Mouse (Mus musculus) C2C12 (cell line): ENCODE measurements around the gene Pkdrej. TPM values are rescaled to one million over a fixed set of nuclear protein-coding genes. Genes with fewer than 3 reads are reported as not detected.
"Not testable (repeated sequence)": the region's sequence is repeated elsewhere in the genome, so short reads cannot be mapped to it uniquely, and the experiment has no call there.

Source experiments
- H3K27me3 ChIP-seq: one replicate; pipeline ENCODE4 v1.6.1; 2011; ENCODE audit not compliant: control insufficient read depth, insufficient read depth, insufficient read length
- H3K36me3 ChIP-seq: one replicate; pipeline ENCODE4 v1.6.1; 2011; ENCODE audit not compliant: control insufficient read depth, insufficient read depth
- H3K4me3 ChIP-seq: one replicate; pipeline ENCODE4 v1.5.1; 2011; ENCODE audit warnings: mild to moderate bottlenecking, control low read depth; ENCODE audit not compliant: poor library complexity, insufficient read depth, severe bottlenecking
- H3K79me2 ChIP-seq: one replicate; pipeline ENCODE4 v1.6.1; 2011; ENCODE audit not compliant: control insufficient read depth, insufficient read depth
- H3K79me3 ChIP-seq: one replicate; pipeline ENCODE4 v1.6.1; 2011; ENCODE audit warnings: low read depth, control low read depth
- H3ac ChIP-seq: one replicate; pipeline ENCODE3; 2011; ENCODE audit warnings: low read depth; ENCODE audit not compliant: control insufficient read depth, insufficient read length
- CEBPB ChIP-seq: IDR thresholded peaks from one replicate; pipeline ENCODE4 v1.6.1; 2011; ENCODE audit warnings: low read depth, mild to moderate bottlenecking, control low read depth, moderate library complexity
- CTCF ChIP-seq: IDR thresholded peaks from one replicate; pipeline ENCODE4 v1.5.1; 2011; ENCODE audit not compliant: control insufficient read depth, insufficient read depth, insufficient read length
- FOSL1 ChIP-seq: IDR thresholded peaks from one replicate; pipeline ENCODE4 v1.8.0; 2011; ENCODE audit warnings: mild to moderate bottlenecking, low read length; ENCODE audit not compliant: poor library complexity, insufficient read depth, severe bottlenecking
- MAX ChIP-seq: IDR thresholded peaks from one replicate; pipeline ENCODE4 v1.6.1; 2011; ENCODE audit warnings: mild to moderate bottlenecking, control low read depth
- MYOD1 ChIP-seq: IDR thresholded peaks from one replicate; pipeline ENCODE4 v1.6.1; 2011; ENCODE audit warnings: low read depth; ENCODE audit not compliant: control insufficient read depth, insufficient read length
- MYOG ChIP-seq: IDR thresholded peaks from one replicate; pipeline ENCODE4 v1.6.1; 2011; ENCODE audit not compliant: control insufficient read depth, insufficient read length; ENCODE audit errors: extremely low read depth
- USF1 ChIP-seq: IDR thresholded peaks from one replicate; pipeline ENCODE4 v1.6.1; 2011; ENCODE audit warnings: low read depth, mild to moderate bottlenecking, control low read depth, moderate library complexity
- polyA plus RNA-seq: library from polyadenylated mRNA; unstranded; fragments of >200 nt; fragmentation: generic; extraction: Trizol; gene quantifications from one replicate; pipeline ENCODE4 v1.2.1, GENCODE M21; 2012; ENCODE audit warnings: missing spikeins

Gene Pkdrej
- polyA plus RNA-seq, 1 experiment: not detected

DNA sequence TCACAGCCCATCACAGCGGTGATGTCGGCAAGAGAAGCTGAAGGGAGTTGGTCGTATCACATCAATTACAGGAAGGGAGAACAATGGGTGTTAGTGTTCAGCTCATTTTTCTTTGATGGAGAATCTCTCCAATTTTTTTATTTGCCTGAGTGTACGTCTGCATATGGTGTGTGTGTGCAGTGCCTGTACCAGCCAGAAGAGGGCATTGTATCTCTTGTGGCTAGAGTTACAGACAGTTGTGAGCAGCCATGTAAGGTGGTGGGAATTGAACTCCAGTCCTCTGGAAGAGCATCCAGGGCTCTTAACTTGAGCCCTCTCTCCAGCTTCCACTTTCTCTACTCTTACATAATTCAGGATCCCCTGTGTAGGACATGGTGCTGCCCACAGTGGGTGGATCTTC lies 38.4 kb downstream of the Pkdrej start:
- no peaks in the 10 kb centered on the region for H3K79me3 ChIP-seq
- no peak overlapping the region for H3ac ChIP-seq
- H3K36me3 ChIP-seq: no peaks in the 10 kb centered on the region
- TF ChIP-seq USF1: no peak
- no peak for TF ChIP-seq MYOG
- TF ChIP-seq CEBPB: no peak
- TF ChIP-seq CTCF: no peak
- TF ChIP-seq MYOD1: no peak
- no peak for TF ChIP-seq FOSL1
- TF ChIP-seq MAX: no peak
- no peaks in the 10 kb centered on the region for H3K79me2 ChIP-seq
- H3K4me3 ChIP-seq: no peak overlapping the region
- H3K27me3 ChIP-seq: peaks cover 34% of the 10 kb centered on the region

DNA sequence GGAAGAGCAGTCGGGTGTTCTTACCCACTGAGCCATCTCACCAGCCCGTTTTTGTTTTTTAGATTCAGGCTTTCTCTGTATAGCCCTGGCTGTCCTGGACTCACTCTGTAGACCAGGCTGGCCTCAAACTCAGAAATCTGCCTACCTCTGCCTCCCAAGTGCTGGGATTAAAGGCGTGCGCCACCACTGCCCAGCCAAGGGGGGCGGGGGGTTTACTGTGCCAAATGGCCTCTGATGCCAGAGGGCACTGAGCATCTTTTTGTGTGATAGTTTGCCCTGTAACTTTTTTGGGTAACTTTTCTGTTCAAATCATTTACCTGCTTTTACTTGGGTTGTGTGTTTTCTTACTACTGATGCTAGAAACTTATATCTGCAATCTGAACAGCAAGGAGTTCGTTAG lies 42.6 kb downstream of the Pkdrej start:
- not testable (repeated sequence) for H3K79me3 ChIP-seq, H3K79me2 ChIP-seq, H3K4me3 ChIP-seq, H3K36me3 ChIP-seq, H3ac ChIP-seq
- peaks cover 25% of the 10 kb centered on the region for H3K27me3 ChIP-seq

DNA sequence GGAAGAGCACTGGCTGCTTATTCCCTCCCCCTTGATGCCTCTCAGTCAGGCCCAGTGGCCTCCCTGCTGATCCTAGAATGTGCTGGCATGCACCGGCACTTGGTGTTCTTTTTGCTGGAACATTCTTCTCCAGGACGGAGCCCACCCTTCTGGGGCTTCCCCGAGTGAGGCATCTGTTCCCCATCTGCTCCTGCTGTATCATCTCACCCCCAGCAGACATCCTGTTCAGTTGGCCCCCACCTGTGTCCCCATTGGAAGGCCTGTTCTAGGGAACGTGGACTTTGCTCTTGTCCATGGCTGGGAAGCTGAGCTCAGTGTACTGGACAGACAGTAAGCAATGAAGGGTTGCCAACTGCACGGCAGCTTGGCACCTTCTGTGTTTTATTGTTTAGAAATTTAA lies 44.8 kb downstream of the Pkdrej start:
- TF ChIP-seq CEBPB: no peak
- TF ChIP-seq FOSL1: no peak
- TF ChIP-seq CTCF: no peak
- no peak for TF ChIP-seq USF1
- no peak for TF ChIP-seq MYOD1
- no peak for TF ChIP-seq MAX
- no peak for TF ChIP-seq MYOG
- Histone ChIP-seq H3K36me3 (no peaks in the 10 kb centered on the region), H3K79me3 (no peaks in the 10 kb centered on the region), H3K79me2 (no peaks in the 10 kb centered on the region), H3K4me3 (no peak overlapping the region), H3ac (no peak overlapping the region), H3K27me3 (peaks cover 39% of the 10 kb centered on the region)

DNA sequence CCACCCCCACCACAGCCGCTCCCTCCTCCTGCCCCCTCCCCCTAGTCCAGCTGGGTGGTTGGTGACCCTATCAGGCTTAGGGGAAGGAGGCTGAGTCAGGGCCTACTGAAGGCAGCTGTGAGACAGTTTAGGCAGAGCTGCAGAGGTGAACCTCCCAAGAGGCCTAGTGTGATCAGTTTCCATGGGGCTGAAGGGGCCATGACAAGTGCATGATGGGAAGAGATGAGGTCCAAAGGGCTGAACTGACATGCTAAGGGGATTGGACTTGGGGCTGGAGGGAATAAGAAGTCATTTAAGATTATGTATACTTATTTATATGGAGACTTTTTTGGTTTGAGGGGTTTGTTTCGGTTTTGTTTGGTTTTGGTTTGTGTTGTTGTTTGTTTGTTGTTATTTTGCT lies 45.3 kb downstream of the Pkdrej start:
- Histone ChIP-seq H3K27me3 (peaks cover 45% of the 10 kb centered on the region), H3K4me3 (no peak overlapping the region), H3ac (no peak overlapping the region), H3K36me3 (no peaks in the 10 kb centered on the region), H3K79me3 (no peaks in the 10 kb centered on the region), H3K79me2 (no peaks in the 10 kb centered on the region)
- no peak for TF ChIP-seq MYOG
- no peak for TF ChIP-seq CEBPB
- no peak for TF ChIP-seq MYOD1
- no peak for TF ChIP-seq USF1
- no peak for TF ChIP-seq MAX
- no peak for TF ChIP-seq FOSL1
- no peak for TF ChIP-seq CTCF

GRCm38 (mm10) chr15:85775001-85775400 lies 46.5 kb downstream of the Pkdrej start:
- H3K36me3 ChIP-seq: no peaks in the 10 kb centered on the region
- H3K79me3 ChIP-seq: no peaks in the 10 kb centered on the region
- no peak overlapping the region for H3K4me3 ChIP-seq
- H3ac ChIP-seq: no peak overlapping the region
- H3K79me2 ChIP-seq: no peaks in the 10 kb centered on the region
- H3K27me3 ChIP-seq: peaks cover 57% of the 10 kb centered on the region
- TF ChIP-seq MYOG: no peak

GRCm38 (mm10) chr15:85774419-85774818 lies 47.1 kb downstream of the Pkdrej start:
- H3K36me3 ChIP-seq: no peaks in the 10 kb centered on the region

More at GRCm38 (mm10) chr15:85774419-85774818, 47.1 kb downstream of the Pkdrej start:
- TF ChIP-seq CEBPB (no peak), MYOD1 (no peak)
- Histone ChIP-seq H3ac (no peak overlapping the region), H3K27me3 (peaks cover 63% of the 10 kb centered on the region), H3K79me2 (no peaks in the 10 kb centered on the region), H3K4me3 (no peak overlapping the region), H3K79me3 (no peaks in the 10 kb centered on the region)
